Mouse (Mus musculus): ENCODE measurements around the gene Usp20.
A peak's percentile ranks its signal among the peaks of the same experiment; 100 is the strongest.

Gene Usp20

DNA sequence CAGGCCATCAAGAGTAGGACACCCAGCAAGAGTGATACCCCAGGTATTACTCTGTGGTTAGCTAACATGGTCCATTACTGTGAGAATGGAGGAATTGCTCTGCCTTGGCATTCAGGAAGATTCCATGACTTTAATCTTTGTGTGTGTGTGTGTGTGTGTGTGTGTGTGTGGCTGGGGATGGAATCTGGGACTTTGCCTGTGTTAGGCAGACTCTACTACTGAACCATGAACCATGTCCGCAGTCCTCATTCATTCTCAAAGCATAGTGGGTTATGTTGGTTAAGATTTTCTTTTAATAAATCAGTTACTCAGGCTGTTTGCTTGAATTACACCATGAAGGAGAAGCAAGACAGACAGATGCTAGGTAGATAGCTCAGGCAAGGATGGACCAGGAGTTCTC lies 61.8 kb downstream of the Usp20 start:
- DNase-seq, result no peak

DNA sequence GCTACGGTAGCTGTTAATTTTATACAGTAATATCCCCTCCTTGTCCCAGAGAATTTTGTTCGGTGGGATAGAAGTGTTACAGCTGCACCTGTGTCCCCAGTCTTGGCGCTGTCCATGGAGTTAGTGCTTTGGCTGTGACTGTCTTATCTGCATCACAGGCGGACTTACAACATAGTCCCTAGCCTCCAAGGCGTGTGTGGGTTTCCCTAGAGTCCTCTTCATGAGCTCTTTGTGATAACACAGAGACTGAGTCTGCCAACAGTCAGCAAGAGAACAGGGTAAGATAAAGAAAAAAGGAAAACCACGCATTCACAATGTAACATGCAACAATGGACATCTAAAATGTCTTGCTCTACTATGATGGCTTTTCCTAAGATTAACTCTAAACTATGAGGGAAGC lies 66.0 kb downstream of the Usp20 start:
- DNase-seq, result no peak

DNA sequence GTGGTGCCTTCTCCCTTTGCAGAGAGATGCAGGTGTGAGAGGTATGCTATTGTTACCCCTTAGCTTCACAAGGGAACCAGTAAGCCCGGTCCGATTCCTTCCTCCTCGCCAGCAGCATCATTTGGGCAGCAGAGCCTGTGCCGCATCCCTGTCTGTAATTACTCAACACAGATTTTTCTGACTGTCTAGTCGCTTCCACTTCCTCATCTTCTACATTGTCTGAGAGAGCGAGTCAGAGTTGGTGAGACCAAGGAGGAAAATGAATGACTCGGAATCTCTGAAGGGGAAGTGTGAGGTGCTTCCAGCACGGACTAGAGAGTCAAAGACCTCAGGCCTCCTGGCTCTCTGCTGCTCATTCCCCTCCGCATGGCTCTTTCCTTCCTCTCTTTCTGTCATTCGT lies 70.4 kb downstream of the Usp20 start:
- no peak for DNase-seq

DNA sequence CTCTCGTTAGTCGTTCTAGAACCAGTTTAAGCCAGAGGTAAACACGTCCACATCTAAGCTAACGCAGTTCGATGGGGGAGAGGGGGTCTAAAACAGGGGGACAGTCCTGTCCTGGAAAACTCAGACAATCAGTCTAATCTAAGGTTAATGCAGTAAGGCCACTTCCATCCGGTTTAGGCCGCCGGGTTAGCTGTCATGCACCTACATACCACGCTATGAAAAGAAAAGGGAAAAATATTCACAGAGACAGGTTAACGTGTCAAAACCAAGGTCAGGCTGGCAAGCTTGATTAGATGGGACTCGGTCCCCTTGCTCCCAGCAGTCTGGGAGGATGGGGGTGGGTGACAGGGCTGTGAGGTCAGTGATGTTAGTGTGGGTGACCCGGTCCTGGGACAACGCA lies 71.3 kb downstream of the Usp20 start:
- DNase-seq, result no peak

DNA sequence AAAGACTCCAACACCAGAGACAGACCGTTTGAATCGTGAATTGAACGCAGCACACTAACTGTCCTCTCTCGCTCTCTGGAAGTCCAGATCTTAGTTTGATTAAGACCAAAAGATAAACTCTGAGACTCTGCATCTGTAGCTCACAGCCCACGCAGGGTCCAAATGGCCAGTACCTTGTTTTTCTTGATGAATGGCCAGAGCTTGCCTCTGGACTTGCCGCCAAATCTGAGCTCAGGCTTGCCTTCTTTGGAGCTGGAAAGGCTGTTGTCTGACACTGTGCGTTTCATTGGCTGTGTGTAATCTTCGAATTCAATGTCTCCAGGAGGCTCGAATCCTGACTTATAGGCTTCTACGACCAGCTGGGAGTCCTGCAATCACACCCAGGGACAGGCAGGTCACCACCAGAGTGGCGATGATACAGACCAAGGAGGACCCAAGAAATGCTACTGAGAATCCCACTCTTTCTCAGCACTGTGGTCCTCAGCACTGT lies 71.8 kb downstream of the Usp20 start:
- no peak for DNase-seq

DNA sequence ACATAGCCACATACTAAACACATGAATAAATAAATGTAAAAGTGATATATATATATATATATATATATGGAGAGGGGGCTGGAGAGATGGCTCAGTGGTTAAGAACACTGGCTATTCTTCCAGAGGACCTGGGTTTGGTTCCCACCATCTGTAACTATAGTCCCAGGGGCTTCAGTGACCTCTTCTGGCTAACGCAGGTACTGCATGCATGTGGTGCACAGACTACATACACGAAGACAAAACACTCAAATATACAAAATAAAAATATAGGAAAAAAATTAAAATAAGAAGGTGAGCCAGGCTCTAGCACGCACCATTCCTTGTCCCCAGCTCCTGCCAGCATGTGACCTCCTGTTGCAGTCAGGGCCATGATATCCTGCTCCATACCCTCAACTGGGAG lies 74.0 kb downstream of the Usp20 start:
- DNase-seq, result no peak

DNA sequence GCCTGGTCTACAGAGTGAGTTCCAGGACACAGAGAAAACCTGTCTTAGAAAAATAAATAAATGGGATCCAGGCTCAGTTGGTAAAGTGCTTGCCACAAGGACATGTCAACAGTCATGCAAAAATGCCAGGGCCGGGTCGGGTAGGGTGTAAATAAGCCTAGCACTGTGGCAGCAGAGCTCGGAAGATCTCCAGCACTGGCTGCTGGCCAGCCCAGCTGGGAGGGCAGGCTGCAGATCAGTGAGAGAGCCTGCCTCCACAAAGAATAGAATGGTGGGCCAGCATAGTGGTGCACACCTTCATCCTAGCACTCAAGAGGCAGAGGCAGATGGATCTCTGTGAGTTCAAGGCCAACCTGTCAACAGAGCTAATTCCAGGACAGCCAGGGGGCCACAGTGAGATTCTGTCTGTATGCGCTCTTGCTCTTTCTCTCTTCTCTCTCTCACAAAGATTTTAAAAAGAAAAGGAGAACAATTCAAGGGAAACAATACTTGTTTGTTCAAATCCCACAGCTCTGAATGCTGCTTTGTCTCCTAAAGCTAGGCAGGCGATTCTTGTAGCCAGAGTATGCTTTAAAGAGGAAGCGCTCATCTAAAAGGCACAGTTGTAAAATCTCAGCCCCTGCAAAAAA lies 75.6 kb downstream of the Usp20 start:
- DNase-seq, result peak; percentile 81

DNA sequence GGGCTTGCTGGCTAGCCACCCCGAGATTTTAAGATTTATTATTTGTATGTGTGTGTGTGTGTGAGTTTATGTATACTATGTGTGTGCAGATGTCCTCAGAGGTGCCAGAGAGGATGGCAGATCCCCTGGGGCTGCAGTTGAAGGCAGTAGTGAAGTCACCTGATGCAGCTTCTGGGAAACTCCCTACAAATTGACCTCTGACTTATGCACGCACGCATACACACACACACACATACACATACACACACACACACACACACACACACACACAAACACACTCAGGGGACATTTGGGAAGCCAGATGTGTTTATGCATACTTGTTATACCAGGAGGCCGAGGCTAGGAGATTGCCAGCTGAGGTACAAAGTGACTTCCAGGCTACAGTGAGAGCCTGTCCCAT lies 76.4 kb downstream of the Usp20 start:
- DNase-seq, result no peak

DNA sequence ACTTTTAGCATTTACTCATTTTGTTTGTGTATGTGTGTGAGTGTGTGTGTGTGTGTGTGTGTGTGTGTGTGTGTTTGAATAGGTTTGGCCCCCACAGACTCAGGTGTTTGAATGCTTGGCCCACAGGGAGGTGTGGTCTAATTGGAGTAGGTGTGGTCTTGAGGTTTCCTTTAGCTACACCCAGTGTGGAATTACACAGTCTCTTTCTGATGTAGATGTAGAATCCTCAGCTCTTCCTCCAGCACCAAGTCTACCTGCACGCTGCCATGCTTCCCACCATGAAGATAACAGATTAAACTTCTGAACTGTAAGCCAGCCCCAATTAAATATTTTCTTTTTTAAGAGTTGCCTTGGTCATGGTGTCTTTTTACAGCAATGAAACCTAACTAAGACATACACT lies 78.2 kb downstream of the Usp20 start:
- DNase-seq, result no peak

DNA sequence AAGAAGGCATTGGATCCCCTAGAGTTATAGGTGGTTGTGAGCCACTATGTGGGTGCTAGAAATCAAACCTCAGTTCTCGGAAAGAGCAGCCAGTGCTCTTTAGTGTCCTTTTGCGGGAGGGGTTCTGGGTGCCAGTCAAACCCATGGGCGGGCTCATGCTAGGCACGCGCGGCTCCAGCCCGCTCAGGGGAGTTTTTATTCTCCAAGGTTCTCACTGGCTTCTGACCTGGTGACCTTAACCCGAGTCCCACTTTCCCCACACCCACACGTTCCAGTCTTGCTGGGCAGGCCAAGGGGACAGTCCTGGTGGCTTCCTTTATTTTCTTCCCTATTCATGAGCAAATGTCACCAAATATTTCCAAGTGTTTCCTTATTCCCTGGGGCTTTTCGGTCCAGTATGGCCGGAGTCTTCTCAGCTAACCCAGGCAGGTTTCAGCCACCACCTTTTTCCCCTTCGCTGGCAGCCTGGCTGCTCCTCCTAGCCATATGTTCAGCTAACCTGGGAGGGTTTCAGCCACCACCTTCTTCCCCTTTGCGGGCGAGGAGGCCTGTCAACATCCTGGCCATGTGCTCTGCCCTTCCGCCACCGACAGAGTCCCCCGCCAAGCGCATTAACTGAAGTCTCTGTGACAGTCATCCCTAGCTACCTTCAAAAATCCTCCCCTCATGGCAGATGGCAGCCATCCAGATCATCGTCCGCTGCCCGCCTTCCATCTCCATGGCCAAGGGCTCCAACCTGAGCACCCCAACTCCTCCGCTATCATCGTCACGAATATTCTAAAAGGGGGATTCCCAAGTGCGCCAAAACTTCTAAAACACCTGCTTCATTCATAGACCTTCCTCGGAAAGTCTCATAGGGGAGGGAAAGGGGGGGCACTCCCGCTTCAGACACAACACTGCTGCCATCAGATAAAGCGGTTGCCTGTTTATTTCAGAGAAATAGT lies 79.0 kb downstream of the Usp20 start:
- peak; percentile 96 for DNase-seq

DNA sequence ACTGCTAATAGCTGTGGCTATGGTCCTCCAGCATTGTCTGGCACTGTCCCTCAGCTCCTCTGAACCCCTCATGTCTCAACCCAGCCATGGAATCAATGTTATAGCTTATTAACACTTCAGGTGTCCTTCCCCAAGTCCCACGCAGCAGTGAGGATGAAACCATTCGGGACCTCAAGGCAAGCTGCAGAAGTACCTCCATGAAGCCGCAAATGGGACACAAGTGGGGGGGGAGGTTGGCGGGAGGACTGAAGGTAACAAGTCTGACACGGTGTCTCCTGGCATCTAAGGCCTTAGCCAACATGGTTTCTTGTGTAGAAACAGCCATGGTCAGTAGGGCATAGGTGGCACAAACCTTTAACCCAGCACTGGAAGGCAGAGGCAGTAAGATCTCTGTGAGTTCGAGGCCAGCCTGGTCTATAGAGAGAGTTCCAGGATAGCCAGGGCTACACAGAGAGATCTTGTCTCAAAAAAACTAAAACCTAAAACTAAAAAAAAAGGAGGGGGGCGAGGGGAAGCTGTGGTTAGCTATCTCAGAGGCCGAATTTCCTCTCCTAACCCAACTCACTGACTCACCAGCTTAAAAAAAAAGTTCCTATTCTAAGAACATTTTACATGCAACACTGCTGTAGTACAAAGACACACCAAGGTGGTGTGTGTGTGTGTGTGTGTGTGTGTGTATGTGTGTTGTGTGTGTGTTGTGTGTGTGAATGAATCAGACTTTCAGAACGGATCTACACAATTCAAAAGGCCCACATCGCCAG lies 80.0 kb downstream of the Usp20 start:
- DNase-seq, result no peak

DNA sequence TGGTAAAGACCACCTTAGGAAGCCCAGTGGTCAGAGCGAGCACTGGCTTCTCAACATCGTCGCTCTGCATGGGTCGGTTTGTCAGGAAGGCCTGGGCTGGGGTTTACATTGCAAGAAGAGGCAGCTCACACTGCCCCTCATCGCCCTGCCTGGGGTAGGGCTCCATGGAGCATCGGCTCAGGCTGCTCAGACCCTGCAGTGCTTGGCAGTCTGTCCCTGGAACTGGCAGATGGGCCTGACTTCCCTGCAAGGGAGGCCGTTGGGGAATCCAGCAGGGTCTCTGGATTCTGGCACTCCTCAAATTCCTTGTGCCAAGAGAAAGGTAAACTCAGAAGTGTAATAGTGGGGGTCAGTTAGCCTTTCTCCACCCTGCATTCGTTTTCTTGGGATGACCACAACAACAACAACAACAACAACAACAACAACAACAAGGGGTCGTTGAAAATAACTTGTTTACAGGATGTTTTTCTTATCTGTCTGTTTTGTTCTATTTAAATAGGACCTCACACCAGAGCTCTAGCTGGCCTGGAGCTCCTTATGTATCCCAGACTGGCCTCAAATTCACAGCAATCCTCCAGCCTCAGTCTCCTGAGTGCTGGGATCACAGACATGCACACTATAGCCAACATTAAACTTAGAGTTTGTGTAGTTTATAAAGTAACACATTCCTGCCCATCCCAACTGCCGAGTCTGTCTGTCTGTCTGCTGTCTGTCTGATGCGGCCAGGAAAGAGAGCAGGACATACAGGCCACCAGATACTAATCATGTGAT lies 84.1 kb downstream of the Usp20 start:
- peak; percentile 97 for DNase-seq

DNA sequence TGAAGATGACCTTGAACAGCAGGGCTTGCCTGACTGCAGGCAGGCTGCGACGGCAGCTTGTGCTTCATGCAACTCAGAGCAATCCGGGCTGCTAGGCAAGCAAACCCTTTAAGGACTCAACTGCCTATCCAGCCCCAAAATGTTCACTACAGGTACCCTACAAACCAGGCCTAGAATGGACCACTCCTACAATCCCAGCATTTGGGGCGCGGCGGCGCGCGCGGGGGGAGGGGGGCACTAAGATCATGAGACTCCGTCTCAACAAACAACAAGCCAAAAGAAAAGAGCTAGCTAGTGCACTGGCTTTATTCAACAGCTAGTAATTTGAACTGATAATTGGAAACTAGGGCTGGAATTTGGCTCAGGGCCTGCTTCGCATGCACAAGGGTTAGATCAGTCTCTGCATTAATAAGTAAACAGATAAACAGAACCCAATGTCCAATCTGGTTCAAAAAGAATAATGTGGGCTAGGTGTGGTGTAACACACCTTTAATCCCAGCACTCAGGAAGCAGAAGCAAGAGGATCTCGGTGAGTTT lies 85.0 kb downstream of the Usp20 start:
- DNase-seq, result no peak

DNA sequence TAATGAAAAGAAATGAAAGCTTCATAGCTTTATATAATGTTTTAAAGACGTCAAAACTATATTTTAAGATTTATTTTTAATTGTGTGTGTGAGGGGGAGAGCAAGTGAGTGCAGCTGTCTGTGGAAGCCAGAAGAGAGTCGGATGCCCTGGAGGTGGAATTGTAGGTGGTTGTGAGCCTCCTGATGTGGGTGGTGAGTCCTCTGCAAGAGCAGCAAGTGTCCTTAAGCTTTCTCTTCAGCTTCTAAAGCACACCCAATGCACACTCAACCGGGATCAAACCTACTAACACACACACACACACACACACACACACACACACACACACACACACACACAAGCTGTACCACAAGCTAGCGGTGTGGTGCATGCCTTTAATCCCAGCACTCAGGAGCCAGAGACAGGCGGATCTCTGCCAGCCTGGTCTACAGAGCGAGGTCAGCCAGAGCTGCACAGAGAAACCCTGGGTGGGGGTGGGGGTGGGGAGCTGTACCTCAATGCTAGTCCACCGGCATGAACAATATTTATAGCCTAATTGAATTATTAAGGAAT lies 85.7 kb downstream of the Usp20 start:
- no peak for DNase-seq

DNA sequence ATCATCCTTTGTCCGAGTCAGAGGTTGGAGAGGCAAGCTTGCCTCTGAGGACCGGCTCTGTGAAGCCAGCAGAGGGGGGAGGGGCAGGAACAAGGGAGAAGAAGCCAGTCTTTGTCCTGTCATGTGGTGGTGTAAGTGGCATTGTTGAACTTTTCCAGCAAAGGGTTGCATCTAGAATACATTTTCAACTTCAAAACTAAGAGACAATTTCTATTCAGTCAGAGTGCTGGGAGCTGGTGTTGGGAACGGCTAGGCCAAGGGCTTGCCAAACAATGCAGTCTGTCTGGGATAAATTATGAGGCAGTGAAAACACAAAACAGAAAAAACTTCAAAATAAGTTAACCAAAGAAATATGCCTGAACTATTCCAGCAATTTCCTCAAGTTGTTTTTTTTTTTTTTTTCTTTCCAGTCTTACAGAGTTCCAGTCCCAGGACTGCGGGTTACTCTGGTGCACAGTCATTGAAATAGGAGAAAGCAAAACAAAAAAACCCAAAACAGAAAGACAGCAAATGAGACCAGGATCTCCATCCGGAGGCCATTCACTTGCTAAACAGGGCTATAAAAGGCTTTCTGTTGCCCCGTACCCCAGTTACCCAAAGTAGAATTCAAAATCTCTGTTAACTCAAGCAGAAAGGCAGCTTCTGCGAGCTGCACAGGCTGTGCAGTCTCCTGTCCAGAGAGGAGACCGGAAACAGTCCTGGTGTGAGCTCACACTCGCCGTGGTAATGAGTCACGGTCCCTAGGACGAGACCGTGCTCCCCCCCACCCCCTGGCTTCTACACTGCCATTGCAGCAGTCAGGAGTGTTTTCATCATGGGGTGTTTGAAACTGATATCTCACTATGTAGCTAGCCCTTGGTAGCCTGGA lies 86.4 kb downstream of the Usp20 start:
- DNase-seq, result peak; percentile 75

DNA sequence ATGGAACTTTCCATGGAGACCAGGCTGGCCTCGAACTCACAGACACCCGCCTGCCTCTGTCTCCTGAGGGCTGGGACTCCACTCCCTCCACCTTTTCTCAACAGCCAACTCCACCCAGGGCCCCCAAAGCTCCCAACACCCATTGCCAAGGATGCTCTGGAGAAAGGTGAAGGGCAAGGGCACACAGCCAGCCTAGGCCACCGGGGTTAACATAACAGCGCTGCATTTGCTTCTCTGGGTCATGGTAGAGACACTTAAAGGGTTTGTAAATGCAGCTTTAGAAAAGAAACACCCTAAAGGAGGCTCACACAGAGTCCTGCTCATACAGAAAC lies 87.0 kb downstream of the Usp20 start:
- no peak for DNase-seq

DNA sequence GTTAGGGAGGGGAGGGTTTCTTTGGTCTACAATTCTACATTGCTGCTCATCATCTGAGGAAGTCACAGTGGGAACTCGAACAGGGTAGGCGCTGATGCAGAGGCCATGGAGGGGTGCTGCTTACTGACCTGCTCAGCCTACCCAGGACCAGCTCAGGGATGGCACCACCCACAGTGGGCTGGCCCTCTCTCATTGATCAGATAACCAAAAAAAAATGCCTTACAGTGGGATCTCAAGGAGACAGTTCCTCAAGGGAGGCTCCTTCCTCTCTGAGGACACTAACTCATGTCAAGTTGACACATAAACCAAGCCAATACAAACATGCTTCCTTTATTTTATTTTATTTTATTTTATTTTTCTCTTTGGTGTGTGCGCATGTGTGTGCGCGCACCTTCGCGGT lies 87.4 kb downstream of the Usp20 start:
- no peak for DNase-seq

All from cerebellum, adult 9-10 months (tissue).